Mouse (Mus musculus): Measurements from ENCODE around the gene Btk. TPM values are rescaled to one million over a fixed set of nuclear protein-coding genes. Genes with fewer than 3 reads are reported as not detected.

The Btk gene
- total RNA-seq (2014; rRNA removed) (0.18 and 0.89 TPM in 2 replicates), polyA plus RNA-seq (2015; fragmentation: Nextera tagmentation; extraction: Ambion mirVana) (0.44 and 0.76 TPM in 2 replicates)

- DNase-seq (ENCODE audit: low spot score), result no peak
- H3K9me3 ChIP-seq (ENCODE audit: low read length), result no peaks in the 10 kb centered on the region
- no peaks in the 10 kb centered on the region for H3K27me3 ChIP-seq (ENCODE audit: insufficient read depth, low read length)
- no peak for TF ChIP-seq CTCF (IDR thresholded peaks at IDR 0.05; ENCODE audit: low read depth)
- H3K4me1 ChIP-seq (ENCODE audit: insufficient read depth, low read length), result no peaks in the 10 kb centered on the region
- H3K36me3 ChIP-seq (ENCODE audit: insufficient read depth, low read length), result no peaks in the 10 kb centered on the region
- H3K27ac ChIP-seq, result no peak within 1 kb of the TSS
- ATAC-seq, result no peak
- no peak within 1 kb of the TSS for H3K4me3 ChIP-seq (ENCODE audit: low read length)
- no peak within 1 kb of the TSS for H3K4me2 ChIP-seq (ENCODE audit: low read depth, low read length)
- H3K9ac ChIP-seq (replicated peaks; ENCODE audit: low read length), result no peak within 1 kb of the TSS
- 80% methylated on average over 11 of the region's 11 CpGs for WGBS
Observed at GRCm38 (mm10) chrX:134582888-134583669, at the start of gene Btk. Gene Btk (minus strand): TSS chrX:134583570.

- no peak for TF ChIP-seq CTCF (IDR thresholded peaks at IDR 0.05; ENCODE audit: low read depth)
- no peak for DNase-seq (ENCODE audit: low spot score)
- Histone ChIP-seq H3K4me1 (ENCODE audit: insufficient read depth, low read length) (no peaks in the 10 kb centered on the region), H3K27me3 (ENCODE audit: insufficient read depth, low read length) (no peaks in the 10 kb centered on the region), H3K9ac (replicated peaks; ENCODE audit: low read length) (no peak overlapping the region), H3K27ac (no peak overlapping the region), H3K36me3 (ENCODE audit: insufficient read depth, low read length) (no peaks in the 10 kb centered on the region), H3K4me3 (ENCODE audit: low read length) (no peak overlapping the region), H3K4me2 (ENCODE audit: low read depth, low read length) (no peak overlapping the region), H3K9me3 (ENCODE audit: low read length) (no peaks in the 10 kb centered on the region)
- ATAC-seq, result no peak
- 95% methylated on average over 5 of the region's 5 CpGs for WGBS
Observed at GRCm38 (mm10) chrX:134632710-134633109, 49.3 kb upstream of the Btk start.

DNA sequence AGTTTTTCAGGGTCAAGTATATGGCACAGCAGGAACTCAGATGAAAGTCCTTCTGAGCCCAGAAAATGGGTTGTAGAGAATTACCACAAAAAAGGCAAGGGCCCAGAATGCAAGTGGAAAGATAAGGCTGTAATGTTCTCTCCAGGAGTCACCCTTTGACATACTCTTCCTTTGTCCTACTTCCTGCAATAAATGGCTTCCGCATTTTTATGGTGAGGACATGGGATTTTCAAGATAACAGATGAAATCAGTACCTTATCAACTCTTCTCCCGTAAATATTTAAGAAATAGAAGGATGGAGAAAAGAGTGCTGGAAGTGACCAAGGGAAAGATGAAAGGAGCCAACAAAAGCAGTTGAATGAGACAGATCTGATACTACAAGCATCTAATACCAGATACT is 44.8 kb upstream of the Btk start:
- ATAC-seq, result no peak
- Histone ChIP-seq H3K4me1 (ENCODE audit: insufficient read depth, low read length) (no peaks in the 10 kb centered on the region), H3K4me2 (ENCODE audit: low read depth, low read length) (no peak overlapping the region), H3K9me3 (ENCODE audit: low read length) (no peaks in the 10 kb centered on the region), H3K4me3 (ENCODE audit: low read length) (no peak overlapping the region), H3K9ac (replicated peaks; ENCODE audit: low read length) (no peak overlapping the region), H3K27me3 (ENCODE audit: insufficient read depth, low read length) (no peaks in the 10 kb centered on the region), H3K27ac (no peak overlapping the region), H3K36me3 (ENCODE audit: insufficient read depth, low read length) (no peaks in the 10 kb centered on the region)
- no peak for DNase-seq (ENCODE audit: low spot score)
- WGBS, result 84% methylated on average over 2 of the region's 2 CpGs
- no peak for TF ChIP-seq CTCF (IDR thresholded peaks at IDR 0.05; ENCODE audit: low read depth)

DNA sequence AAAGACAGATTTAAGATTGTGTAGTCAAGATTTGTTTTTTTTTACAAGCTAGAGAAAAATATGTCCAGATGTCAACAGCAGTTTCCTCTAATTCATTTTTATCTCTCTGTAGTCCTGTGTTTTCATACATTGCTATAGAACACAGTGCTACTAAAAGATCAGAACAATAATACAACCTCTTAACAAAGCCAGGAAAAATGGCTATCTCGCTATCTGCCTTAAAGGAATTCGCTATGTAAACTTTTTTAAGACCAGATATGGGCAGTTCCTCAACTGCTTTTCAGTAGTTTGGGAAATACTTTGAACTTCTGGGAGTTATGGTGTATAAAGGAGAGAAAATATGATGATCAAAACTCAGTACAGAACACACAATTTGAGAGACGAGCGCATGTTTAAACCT is 40.0 kb upstream of the Btk start:
- WGBS, result 88% methylated on average over 4 of the region's 4 CpGs
- no peak for ATAC-seq
- H3K9me3 ChIP-seq (ENCODE audit: low read length), result no peaks in the 10 kb centered on the region

GRCm38 (mm10) chrX:134621685-134622084 is 38.3 kb upstream of the Btk start:
- DNase-seq (ENCODE audit: low spot score) (no peak), ATAC-seq (no peak)
- Histone ChIP-seq H3K36me3 (ENCODE audit: insufficient read depth, low read length) (no peaks in the 10 kb centered on the region), H3K4me1 (ENCODE audit: insufficient read depth, low read length) (no peaks in the 10 kb centered on the region), H3K9me3 (ENCODE audit: low read length) (no peaks in the 10 kb centered on the region), H3K9ac (replicated peaks; ENCODE audit: low read length) (no peak overlapping the region), H3K27ac (no peak overlapping the region), H3K4me3 (ENCODE audit: low read length) (no peak overlapping the region), H3K27me3 (ENCODE audit: insufficient read depth, low read length) (no peaks in the 10 kb centered on the region), H3K4me2 (ENCODE audit: low read depth, low read length) (no peak overlapping the region)
- WGBS, result 80% methylated on average over 3 of the region's 3 CpGs
- TF ChIP-seq CTCF (IDR thresholded peaks at IDR 0.05; ENCODE audit: low read depth), result no peak

More for the DNA sequence above, 40.0 kb upstream of the Btk start:
- Histone ChIP-seq H3K4me1 (ENCODE audit: insufficient read depth, low read length) (no peaks in the 10 kb centered on the region), H3K27me3 (ENCODE audit: insufficient read depth, low read length) (no peaks in the 10 kb centered on the region), H3K27ac (no peak overlapping the region), H3K9ac (replicated peaks; ENCODE audit: low read length) (no peak overlapping the region), H3K4me3 (ENCODE audit: low read length) (no peak overlapping the region), H3K36me3 (ENCODE audit: insufficient read depth, low read length) (no peaks in the 10 kb centered on the region), H3K4me2 (ENCODE audit: low read depth, low read length) (no peak overlapping the region)
- DNase-seq (ENCODE audit: low spot score), result no peak
- no peak for TF ChIP-seq CTCF (IDR thresholded peaks at IDR 0.05; ENCODE audit: low read depth)

DNA sequence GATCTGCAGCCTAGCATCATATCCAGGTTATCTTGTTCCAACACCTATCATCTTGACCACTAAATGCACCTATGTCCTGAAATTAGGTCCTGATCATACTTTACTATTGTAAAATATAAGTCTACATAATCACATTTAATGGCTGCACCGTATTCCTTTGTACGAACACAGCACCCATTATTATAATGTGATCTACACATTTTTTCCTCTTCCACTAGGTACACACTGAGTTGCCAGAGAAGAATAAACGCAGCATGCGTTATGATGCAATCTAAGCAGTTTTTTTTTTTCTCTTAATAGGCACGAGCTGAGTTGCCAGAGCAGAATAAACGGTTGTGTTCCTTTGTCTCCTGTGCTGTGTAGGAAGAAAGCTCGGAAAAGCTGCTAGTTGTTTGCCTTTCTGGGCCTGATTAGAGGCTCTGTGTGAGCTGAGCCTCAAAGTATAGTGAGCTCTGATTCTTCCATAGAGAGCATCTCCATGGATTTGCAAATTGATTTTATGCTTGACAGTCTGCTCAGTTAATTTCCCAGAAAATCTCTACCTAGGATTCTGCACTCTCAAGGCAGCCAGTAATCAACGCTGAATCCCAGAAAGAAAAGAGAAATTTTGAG is 37.0 kb upstream of the Btk start:
- no peaks in the 10 kb centered on the region for H3K4me1 ChIP-seq (ENCODE audit: insufficient read depth, low read length)
- no peaks in the 10 kb centered on the region for H3K27me3 ChIP-seq (ENCODE audit: insufficient read depth, low read length)
- H3K27ac ChIP-seq, result peak overlapping the region; percentile 62
- no peak overlapping the region for H3K9ac ChIP-seq (replicated peaks; ENCODE audit: low read length)
- 35% methylated on average over 8 of the region's 8 CpGs for WGBS
- no peak overlapping the region for H3K4me2 ChIP-seq (ENCODE audit: low read depth, low read length)
- ATAC-seq (peak; percentile 71; the same call in 1 of the 2 replicates), DNase-seq (ENCODE audit: low spot score) (peak; percentile 32)
- H3K4me3 ChIP-seq (ENCODE audit: low read length), result no peak overlapping the region
- H3K36me3 ChIP-seq (ENCODE audit: insufficient read depth, low read length), result no peaks in the 10 kb centered on the region
- no peak for TF ChIP-seq CTCF (IDR thresholded peaks at IDR 0.05; ENCODE audit: low read depth)
- no peaks in the 10 kb centered on the region for H3K9me3 ChIP-seq (ENCODE audit: low read length)

GRCm38 (mm10) chrX:134619695-134620094 is 36.3 kb upstream of the Btk start:
- Histone ChIP-seq H3K4me2 (ENCODE audit: low read depth, low read length) (no peak overlapping the region), H3K4me3 (ENCODE audit: low read length) (no peak overlapping the region), H3K36me3 (ENCODE audit: insufficient read depth, low read length) (no peaks in the 10 kb centered on the region), H3K4me1 (ENCODE audit: insufficient read depth, low read length) (no peaks in the 10 kb centered on the region), H3K27ac (peak overlapping the region; percentile 62), H3K9ac (replicated peaks; ENCODE audit: low read length) (no peak overlapping the region), H3K9me3 (ENCODE audit: low read length) (no peaks in the 10 kb centered on the region), H3K27me3 (ENCODE audit: insufficient read depth, low read length) (no peaks in the 10 kb centered on the region)
- WGBS, result 33% methylated on average over 9 of the region's 9 CpGs
- ATAC-seq, result no peak
- DNase-seq (ENCODE audit: low spot score), result peak; percentile 4
- no peak for TF ChIP-seq CTCF (IDR thresholded peaks at IDR 0.05; ENCODE audit: low read depth)

Measured in hindbrain, postnatal 0 days (tissue).